In the genomic region with DNA sequence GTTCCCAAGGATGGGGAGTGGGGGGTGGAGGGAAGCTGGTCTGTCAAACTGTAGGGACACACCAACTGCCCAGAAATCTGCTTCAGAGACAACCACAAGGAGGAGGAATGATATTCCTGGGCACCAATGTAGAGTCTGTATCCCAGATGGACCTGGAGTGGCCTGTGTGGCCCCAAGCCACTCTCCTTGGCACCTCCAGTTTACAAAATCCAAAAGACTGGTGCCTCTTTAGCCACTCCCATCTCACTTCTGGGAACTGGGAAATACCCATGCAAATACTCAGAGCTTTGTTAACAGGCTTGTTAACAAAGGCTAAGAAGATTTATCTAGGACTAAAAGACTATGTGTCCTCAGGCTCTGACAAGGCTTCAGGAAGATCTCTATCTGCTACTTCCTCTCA, we compare ENCODE assay signal across 9 mouse cellular contexts. TPM values are rescaled to one million over a fixed set of nuclear protein-coding genes. Genes with fewer than 3 reads are reported as not detected.
DNase-seq lines count a peak whose midpoint lies in the region; ATAC-seq and TF ChIP-seq lines count a peak whose summit lies in the region.
"Had no signal": no experiment of that assay in that cellular context is flagged by ENCODE, and none has a peak within 500 bp of the region (broad histone marks: within the 10 kb centered on the region; RNA-seq: fewer than 3 reads in every experiment).

No protein-coding gene starts in this region.

- ATAC-seq in kidney, embryonic 14.5 days (ENCODE audit: low FRiP score, low TSS enrichment) = no peak
- ATAC-seq in kidney, embryonic 16.5 days (ENCODE audit: low FRiP score, low TSS enrichment) = no peak
- no peak for ATAC-seq in intestine, embryonic 16.5 days

- no peak overlapping the region for H3K9ac ChIP-seq in kidney, embryonic 14.5 days (ENCODE audit: low read depth, low read length)
- no peak overlapping the region for H3K9ac ChIP-seq in kidney, embryonic 16.5 days (replicated peaks; ENCODE audit: low read length)
- no peak overlapping the region for H3K9ac ChIP-seq in ES-E14 (ENCODE audit: insufficient read depth, low read depth, low read length, poor library complexity, severe bottlenecking)
- H3K9ac ChIP-seq in intestine, embryonic 16.5 days (ENCODE audit: low read depth, low read length) = no peak overlapping the region

- no peak overlapping the region for H3K4me2 ChIP-seq in kidney, embryonic 14.5 days (replicated peaks; ENCODE audit: low read depth, low read length)
- H3K4me2 ChIP-seq in kidney, embryonic 16.5 days (replicated peaks; ENCODE audit: low read depth, low read length) = no peak overlapping the region
- H3K4me2 ChIP-seq in intestine, embryonic 16.5 days (ENCODE audit: low read depth, low read length) = no peak overlapping the region

- peaks cover 46% of the 10 kb centered on the region for H3K36me3 ChIP-seq in kidney, embryonic 14.5 days (ENCODE audit: control insufficient read depth, insufficient read depth, low read length)
- H3K36me3 ChIP-seq in kidney, embryonic 16.5 days (ENCODE audit: insufficient read depth, low read length) = peaks cover 37% of the 10 kb centered on the region
- peaks cover 5% of the 10 kb centered on the region; the same call in 1 of the 2 replicates for H3K36me3 ChIP-seq in ES-E14 (ENCODE audit: control insufficient read depth, insufficient read depth, low read length, poor library complexity, severe bottlenecking)
- H3K36me3 ChIP-seq in intestine, embryonic 16.5 days (ENCODE audit: control insufficient read depth, insufficient read depth, low read length) = peaks cover 4% of the 10 kb centered on the region

- H3K9me3 ChIP-seq in kidney, embryonic 14.5 days (ENCODE audit: control insufficient read depth, low read length) = no peaks in the 10 kb centered on the region
- no peaks in the 10 kb centered on the region for H3K9me3 ChIP-seq in kidney, embryonic 16.5 days (ENCODE audit: low read length)
- no peaks in the 10 kb centered on the region for H3K9me3 ChIP-seq in ES-E14 (ENCODE audit: control insufficient read depth, insufficient read depth, low read depth, low read length)
- no peaks in the 10 kb centered on the region for H3K9me3 ChIP-seq in intestine, embryonic 16.5 days (ENCODE audit: control insufficient read depth, low read length)

- no peaks in the 10 kb centered on the region for H3K27me3 ChIP-seq in kidney, embryonic 14.5 days (ENCODE audit: control insufficient read depth, insufficient read depth, low read length)
- no peaks in the 10 kb centered on the region for H3K27me3 ChIP-seq in kidney, embryonic 16.5 days (ENCODE audit: insufficient read depth, low read length)
- no peaks in the 10 kb centered on the region for H3K27me3 ChIP-seq in intestine, embryonic 16.5 days (replicated peaks; ENCODE audit: control insufficient read depth, insufficient read depth, low read length)

- no peak overlapping the region for H3K4me3 ChIP-seq in kidney, embryonic 14.5 days (ENCODE audit: low read length)
- no peak overlapping the region for H3K4me3 ChIP-seq in kidney, embryonic 16.5 days (ENCODE audit: low read length)
- no peak overlapping the region for H3K4me3 ChIP-seq in ES-E14 (ENCODE audit: insufficient read depth in 1 of 2, low read depth in 1 of 2, low read length in 2 of 2, poor library complexity in 1 of 2, severe bottlenecking in 1 of 2)
- H3K4me3 ChIP-seq in brown adipose tissue, adult 24 weeks (ENCODE audit: insufficient read depth, low read depth, low read length) = no peak overlapping the region
- no peak overlapping the region for H3K4me3 ChIP-seq in intestine, embryonic 16.5 days (ENCODE audit: low read length)

- H3K27ac ChIP-seq in kidney, embryonic 14.5 days (ENCODE audit: low read depth, low read length) = peak overlapping the region; percentile 4; the same call in 1 of the 2 replicates
- H3K27ac ChIP-seq in kidney, embryonic 16.5 days (ENCODE audit: low read length) = no peak overlapping the region
- H3K27ac ChIP-seq in ES-E14 (ENCODE audit: insufficient read depth, low read depth, low read length, poor library complexity, severe bottlenecking) = 0 out of 2 replicates have a peak overlapping the region, but pooled peaks have one; percentile 53
- peak overlapping the region; percentile 82 for H3K27ac ChIP-seq in brown adipose tissue, adult 24 weeks (replicated peaks; ENCODE audit: low read depth, low read length)
- peak overlapping the region; percentile 82 for H3K27ac ChIP-seq in intestine, embryonic 16.5 days (ENCODE audit: low read length)

- in situ Hi-C loops in ES-E14 (cut with MboI; ENCODE audit: low sequenced_read_pairs in 2 of 2, unreplicated experiment in 2 of 2) = no loop called here

- no peak for DNase-seq in ES-E14 (ENCODE audit: low read depth, low spot score)
- no peak for DNase-seq in right cerebral cortex, adult 18-20 months
- no peak for DNase-seq in embryo, embryonic 10.5 days (ENCODE audit: low spot score)
- no peak for DNase-seq in embryo, embryonic 11 days
- DNase-seq: cerebellum, adult 9-11 months had no signal

- H3K4me1 ChIP-seq in kidney, embryonic 14.5 days (ENCODE audit: control insufficient read depth, insufficient read depth, low read length) = no peaks in the 10 kb centered on the region
- peaks cover 6% of the 10 kb centered on the region; the same call in 1 of the 2 replicates for H3K4me1 ChIP-seq in kidney, embryonic 16.5 days (ENCODE audit: insufficient read depth, low read length)
- H3K4me1 ChIP-seq in ES-E14 (ENCODE audit: control insufficient read depth in 2 of 2, insufficient read depth in 2 of 2, low read length in 2 of 2, poor library complexity in 1 of 2) = peaks cover 5 to 10% of the 10 kb centered on the region in 2 experiments; a peak in 3 of 4 replicates
- peaks cover 21% of the 10 kb centered on the region for H3K4me1 ChIP-seq in brown adipose tissue, adult 24 weeks (ENCODE audit: control insufficient read depth, insufficient read depth, insufficient read length, low read length)
- H3K4me1 ChIP-seq in intestine, embryonic 16.5 days (ENCODE audit: control insufficient read depth, insufficient read depth, low read length) = peaks cover 24% of the 10 kb centered on the region; the same call in 1 of the 2 replicates

TF ChIP-seq in ES-E14, 5 proteins besides CTCF, POLR2A, EP300 and RAD21:
- no peak for TF ChIP-seq ZNF384 (IDR thresholded peaks at IDR 0.05; ENCODE audit: low read depth, low read length)

RNA-seq across cellular contexts. Expression of a gene that starts 54.1 kb away (rescaled TPM):
- polyA plus RNA-seq in kidney, embryonic 14.5 days (2014; fragmentation: Nextera tagmentation; extraction: Ambion mirVana) = 28.7 and 48.3 TPM in 2 replicates
- 39.4 and 46.2 TPM in 2 replicates for polyA plus RNA-seq in kidney, embryonic 16.5 days (2015; fragmentation: Nextera tagmentation; extraction: Ambion mirVana)
- total RNA-seq in ES-E14 (2012; rRNA removed) = 17.7 and 23.8 TPM in 2 replicates
- 12.5 and 14.6 TPM in 2 replicates for polyA plus RNA-seq in brown adipose tissue, adult 24 weeks (2012; ENCODE audit: insufficient read depth, insufficient read length, missing spikeins)
- polyA plus RNA-seq in intestine, embryonic 16.5 days (2015; fragmentation: Nextera tagmentation; extraction: Ambion mirVana) = 26.5 and 28.4 TPM in 2 replicates
